Mouse (Mus musculus) neural tube, embryonic 14.5 days (tissue): ENCODE data around the gene Sytl2. TPM values are rescaled to one million over a fixed set of nuclear protein-coding genes. Genes with fewer than 3 reads are reported as not detected.

ENCODE experiments used
- polyA plus RNA-seq: library from polyadenylated mRNA; unstranded; fragments of >200 nt; fragmentation: Nextera tagmentation; extraction: Ambion mirVana; gene quantifications from 2 replicates; pipeline ENCODE4 v1.2.1, GENCODE M21; 2014

Gene Sytl2
- polyA plus RNA-seq, 1 experiment from 2014 or later = 10.8 TPM

Other genes starting within 250 kb of the Sytl2 start
- 58.0 and 59.0 TPM in 2 replicates for gene Picalm, start 172.0 kb upstream of the Sytl2 start, polyA plus RNA-seq
- gene Ccdc83, start 36.5 kb upstream of the Sytl2 start, polyA plus RNA-seq = not detected in 2 replicates
- 1.8 and 2.1 TPM in 2 replicates for gene Ccdc89, start 124.3 kb downstream of the Sytl2 start, polyA plus RNA-seq
- 49.5 and 54.2 TPM in 2 replicates for gene Crebzf, start 140.5 kb downstream of the Sytl2 start, polyA plus RNA-seq
- 139 and 153 TPM in 2 replicates for gene Tmem126a, start 155.0 kb downstream of the Sytl2 start, polyA plus RNA-seq
- 41.0 and 48.2 TPM in 2 replicates for gene Tmem126b, start 173.7 kb downstream of the Sytl2 start, polyA plus RNA-seq
- gene Dlg2, start 174.4 kb downstream of the Sytl2 start, polyA plus RNA-seq = 29.4 and 48.0 TPM in 2 replicates